Mouse (Mus musculus) ES-Bruce4 (cell line): ENCODE results near the gene H2al1i. TPM values are rescaled to one million over a fixed set of nuclear protein-coding genes. Genes with fewer than 3 reads are reported as not detected.
"Not testable (repeated sequence)": the region's sequence is repeated elsewhere in the genome, so short reads cannot be mapped to it uniquely, and the experiment has no call there.

Experiments used
- H3K27ac ChIP-seq: 2 replicates; pipeline ENCODE4 v1.5.1; 2012; ENCODE audit warnings: low read length, inconsistent platforms; ENCODE audit not compliant: insufficient read depth
- H3K27me3 ChIP-seq: 2 replicates; pipeline ENCODE4 v1.6.1; 2012; ENCODE audit warnings: mild to moderate bottlenecking, low read length, inconsistent platforms; ENCODE audit not compliant: control insufficient read depth, poor library complexity, insufficient read depth, severe bottlenecking
- H3K36me3 ChIP-seq: 2 replicates; pipeline ENCODE4 v1.6.1; 2012; ENCODE audit warnings: inconsistent platforms, mild to moderate bottlenecking, low read length, moderate library complexity; ENCODE audit not compliant: control insufficient read depth, poor library complexity, insufficient read depth, severe bottlenecking
- H3K4me1 ChIP-seq: one replicate; pipeline ENCODE4 v1.8.1; 2011; ENCODE audit warnings: low read length; ENCODE audit not compliant: control insufficient read depth, insufficient read depth
- H3K4me3 ChIP-seq: 2 replicates; pipeline ENCODE4 v1.5.1; 2011; ENCODE audit warnings: low read depth, mild to moderate bottlenecking, low read length
- H3K9ac ChIP-seq: 2 replicates; pipeline ENCODE4 v1.6.1; 2012; ENCODE audit warnings: low read depth, mild to moderate bottlenecking, inconsistent platforms; ENCODE audit not compliant: poor library complexity, severe bottlenecking
- H3K9me3 ChIP-seq: replicated peaks from 2 replicates; pipeline ENCODE4 v1.6.1; 2012; ENCODE audit warnings: mild to moderate bottlenecking, low read length, inconsistent platforms; ENCODE audit not compliant: control insufficient read depth, poor library complexity, insufficient read depth, severe bottlenecking
- CTCF ChIP-seq: IDR thresholded peaks from one replicate; pipeline ENCODE4 v1.8.1; 2011; ENCODE audit warnings: low read depth, low read length
- EP300 ChIP-seq: IDR thresholded peaks from 2 replicates; pipeline ENCODE4 v1.6.1; 2011; ENCODE audit warnings: low read depth, low read length; ENCODE audit not compliant: insufficient read depth
- POLR2A ChIP-seq: IDR thresholded peaks from one replicate; pipeline ENCODE4 v1.8.1; 2011; ENCODE audit warnings: low read length; ENCODE audit not compliant: insufficient read depth
- polyA plus RNA-seq: library from polyadenylated mRNA; stranded (reverse); fragments of >200 nt; gene quantifications from 2 replicates; pipeline ENCODE4 v1.2.4, GENCODE M21; 2011; ENCODE audit warnings: low read depth; ENCODE audit not compliant: missing spikeins, insufficient read depth, insufficient read length

The H2al1i gene
- not detected in 2 replicates for polyA plus RNA-seq

- not testable (repeated sequence) for H3K4me3 ChIP-seq, H3K9ac ChIP-seq, H3K36me3 ChIP-seq, H3K4me1 ChIP-seq, H3K27ac ChIP-seq, H3K27me3 ChIP-seq, H3K9me3 ChIP-seq
These were observed at the start of gene H2al1i for GRCm38 (mm10) chrX:11324359-11324758. Gene H2al1i (plus strand): TSS chrX:11324659.

GRCm38 (mm10) chrX:11277083-11277482 is 47.4 kb upstream of the H2al1i start:
- no peaks in the 10 kb centered on the region for H3K4me1 ChIP-seq
- H3K9me3 ChIP-seq, result no peaks in the 10 kb centered on the region
- no peak overlapping the region for H3K27ac ChIP-seq
- no peak overlapping the region for H3K9ac ChIP-seq
- TF ChIP-seq EP300, result no peak
- TF ChIP-seq POLR2A, result no peak
- no peak for TF ChIP-seq CTCF
- no peaks in the 10 kb centered on the region for H3K27me3 ChIP-seq
- H3K4me3 ChIP-seq, result no peak overlapping the region
- no peaks in the 10 kb centered on the region for H3K36me3 ChIP-seq

GRCm38 (mm10) chrX:11280741-11281140 is 43.7 kb upstream of the H2al1i start:
- H3K4me3 ChIP-seq, result no peak overlapping the region
- peaks cover 8% of the 10 kb centered on the region for H3K9me3 ChIP-seq
- no peaks in the 10 kb centered on the region for H3K36me3 ChIP-seq
- TF ChIP-seq EP300 (no peak), POLR2A (no peak), CTCF (no peak)
- H3K27me3 ChIP-seq, result no peaks in the 10 kb centered on the region
- H3K27ac ChIP-seq, result no peak overlapping the region
- H3K9ac ChIP-seq, result no peak overlapping the region
- H3K4me1 ChIP-seq, result no peaks in the 10 kb centered on the region

- Histone ChIP-seq H3K4me3 (no peak overlapping the region), H3K9ac (no peak overlapping the region), H3K27ac (no peak overlapping the region), H3K9me3 (peaks cover 4% of the 10 kb centered on the region; the same call in 1 of the 2 replicates), H3K36me3 (no peaks in the 10 kb centered on the region), H3K4me1 (no peaks in the 10 kb centered on the region), H3K27me3 (no peaks in the 10 kb centered on the region)
- TF ChIP-seq EP300, result no peak
- no peak for TF ChIP-seq POLR2A
- TF ChIP-seq CTCF, result no peak
These were observed 36.1 kb upstream of the H2al1i start for GRCm38 (mm10) chrX:11288306-11288882.

GRCm38 (mm10) chrX:11289244-11289643 is 35.2 kb upstream of the H2al1i start:
- H3K4me3 ChIP-seq, result no peak overlapping the region
- no peak overlapping the region for H3K9ac ChIP-seq
- H3K27me3 ChIP-seq, result no peaks in the 10 kb centered on the region
- TF ChIP-seq POLR2A (no peak), CTCF (no peak), EP300 (no peak)
- H3K9me3 ChIP-seq, result no peaks in the 10 kb centered on the region
- no peaks in the 10 kb centered on the region for H3K36me3 ChIP-seq
- H3K27ac ChIP-seq, result no peak overlapping the region
- H3K4me1 ChIP-seq, result no peaks in the 10 kb centered on the region

- H3K27ac ChIP-seq, H3K4me1 ChIP-seq, H3K27me3 ChIP-seq, H3K9ac ChIP-seq, H3K4me3 ChIP-seq, H3K9me3 ChIP-seq, H3K36me3 ChIP-seq: not testable (repeated sequence)
These were observed 25.5 kb upstream of the H2al1i start, which contains the start of gene H2al1a for GRCm38 (mm10) chrX:11298957-11299356. Gene H2al1a (plus strand): TSS chrX:11299257.

- H3K4me1 ChIP-seq, H3K4me3 ChIP-seq, H3K27ac ChIP-seq, H3K27me3 ChIP-seq, H3K9me3 ChIP-seq, H3K36me3 ChIP-seq, H3K9ac ChIP-seq: not testable (repeated sequence)
These were observed 22.3 kb upstream of the H2al1i start, which contains the start of gene H2al1b for GRCm38 (mm10) chrX:11302132-11302531. Gene H2al1b (plus strand): TSS chrX:11302432.

- H3K27ac ChIP-seq, H3K9me3 ChIP-seq, H3K4me3 ChIP-seq, H3K36me3 ChIP-seq, H3K27me3 ChIP-seq, H3K4me1 ChIP-seq, H3K9ac ChIP-seq: not testable (repeated sequence)
These were observed 19.1 kb upstream of the H2al1i start, which contains the start of gene H2al1c for GRCm38 (mm10) chrX:11305355-11305754. Gene H2al1c (plus strand): TSS chrX:11305655.

- not testable (repeated sequence) for H3K27me3 ChIP-seq, H3K9ac ChIP-seq, H3K4me3 ChIP-seq, H3K36me3 ChIP-seq, H3K9me3 ChIP-seq, H3K4me1 ChIP-seq, H3K27ac ChIP-seq
These were observed 15.9 kb upstream of the H2al1i start, which contains the start of gene H2al1d for GRCm38 (mm10) chrX:11308524-11308923. Gene H2al1d (plus strand): TSS chrX:11308824.
